8 mouse cellular contexts compared by ENCODE assay signal in the genomic region with DNA sequence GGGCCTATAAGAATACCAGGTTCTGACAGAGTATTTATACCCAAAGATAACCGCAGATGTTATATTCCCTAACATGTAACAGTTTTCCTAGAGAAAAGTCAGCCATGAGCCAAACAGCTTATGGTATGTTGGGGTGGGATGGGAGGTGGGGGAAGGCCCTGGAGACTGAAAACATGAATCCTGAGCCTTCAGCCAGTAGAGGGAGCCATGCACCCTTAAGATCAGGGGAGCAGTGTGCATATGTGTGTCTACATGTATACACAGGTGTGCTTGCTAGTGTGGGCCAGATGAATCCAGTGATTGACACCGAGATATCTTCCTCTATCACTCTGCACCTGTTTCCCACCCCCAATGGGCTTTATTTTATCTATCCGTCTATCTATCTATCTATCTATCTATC. TPM values are rescaled to one million over a fixed set of nuclear protein-coding genes. Genes with fewer than 3 reads are reported as not detected.
DNase-seq lines count a peak whose midpoint lies in the region; ATAC-seq and TF ChIP-seq lines count a peak whose summit lies in the region.

No protein-coding gene starts in this region.

- H3K27ac ChIP-seq in kidney, embryonic 16.5 days (ENCODE audit: low read length) = no peak overlapping the region
- no peak overlapping the region for H3K27ac ChIP-seq in stomach, postnatal 0 days (replicated peaks)

- TF ChIP-seq CTCF in stomach, postnatal 0 days (IDR thresholded peaks at IDR 0.05; ENCODE audit: low read depth) = peak; percentile 76

- 74% methylated on average over 3 of the region's 3 CpGs for WGBS in kidney, embryonic 16.5 days
- 54% methylated on average over 3 of the region's 3 CpGs for WGBS in stomach, postnatal 0 days

- TF ChIP-seq EP300 in stomach, postnatal 0 days (optimal IDR thresholded peaks at IDR 0.05) = no peak

- H3K9ac ChIP-seq in kidney, embryonic 16.5 days (replicated peaks; ENCODE audit: low read length) = no peak overlapping the region
- no peak overlapping the region for H3K9ac ChIP-seq in stomach, postnatal 0 days (ENCODE audit: low read length)

- no peak for ATAC-seq in kidney, embryonic 16.5 days (ENCODE audit: low FRiP score, low TSS enrichment)
- ATAC-seq in stomach, postnatal 0 days (ENCODE audit: low FRiP score, low TSS enrichment) = no peak

- H3K4me1 ChIP-seq in kidney, embryonic 16.5 days (ENCODE audit: insufficient read depth, low read length) = no peaks in the 10 kb centered on the region
- no peaks in the 10 kb centered on the region for H3K4me1 ChIP-seq in stomach, postnatal 0 days (replicated peaks; ENCODE audit: control insufficient read depth, insufficient read depth)

- peak; percentile 38 for DNase-seq in kidney, postnatal 10 days
- DNase-seq in right cerebral cortex, adult 2 months (ENCODE audit: low spot score in 2 of 2) = peak; percentile 44 to 49
- no peak for DNase-seq in right cerebral cortex, adult 18-20 months
- peak; percentile 74 for DNase-seq in brain, adult 2 months (ENCODE audit: low read depth, low spot score)
- DNase-seq in stomach, postnatal 0 days (ENCODE audit: low spot score) = peak; percentile 29
- DNase-seq in adrenal gland, postnatal 4 days (ENCODE audit: low spot score in 2 of 2) = no peak
- DNase-seq in Muller cell, postnatal 12 days (ENCODE audit: inconsistent ontology term) = no peak

- H3K4me3 ChIP-seq in kidney, embryonic 16.5 days (ENCODE audit: low read length) = no peak overlapping the region
- no peak overlapping the region for H3K4me3 ChIP-seq in stomach, postnatal 0 days (ENCODE audit: low read depth, low read length)

- H3K36me3 ChIP-seq in kidney, embryonic 16.5 days (ENCODE audit: insufficient read depth, low read length) = no peaks in the 10 kb centered on the region
- H3K36me3 ChIP-seq in stomach, postnatal 0 days (ENCODE audit: control insufficient read depth, insufficient read depth, low read length) = no peaks in the 10 kb centered on the region

- H3K9me3 ChIP-seq in kidney, embryonic 16.5 days (ENCODE audit: low read length) = no peaks in the 10 kb centered on the region
- H3K9me3 ChIP-seq in stomach, postnatal 0 days (ENCODE audit: control insufficient read depth, low read length) = no peaks in the 10 kb centered on the region

- H3K4me2 ChIP-seq in kidney, embryonic 16.5 days (replicated peaks; ENCODE audit: low read depth, low read length) = no peak overlapping the region
- no peak overlapping the region for H3K4me2 ChIP-seq in stomach, postnatal 0 days (replicated peaks; ENCODE audit: low read depth)

- no peaks in the 10 kb centered on the region for H3K27me3 ChIP-seq in kidney, embryonic 16.5 days (ENCODE audit: insufficient read depth, low read length)
- no peaks in the 10 kb centered on the region for H3K27me3 ChIP-seq in stomach, postnatal 0 days (ENCODE audit: control insufficient read depth, insufficient read depth, low read length)

RNA-seq across cellular contexts. Expression of a gene that starts 20.2 kb away (rescaled TPM):
- 266 and 282 TPM in 2 replicates for polyA plus RNA-seq in kidney, embryonic 16.5 days (2015; fragmentation: Nextera tagmentation; extraction: Ambion mirVana)
- 58.1 and 79.9 TPM in 2 replicates for polyA plus RNA-seq in stomach, postnatal 0 days (2015; fragmentation: Nextera tagmentation; extraction: Ambion mirVana)
- 10 to 100 TPM; 61.3 to 62.0 TPM for total RNA-seq in adrenal gland, postnatal 4 days (2021)

RNA-seq across cellular contexts. Expression of a gene that starts 24.6 kb away (rescaled TPM):
- 5.4 and 7.1 TPM in 2 replicates for polyA plus RNA-seq in kidney, embryonic 16.5 days (2015; fragmentation: Nextera tagmentation; extraction: Ambion mirVana)
- polyA plus RNA-seq in stomach, postnatal 0 days (2015; fragmentation: Nextera tagmentation; extraction: Ambion mirVana) = 1.7 and 2.3 TPM in 2 replicates
- total RNA-seq in adrenal gland, postnatal 4 days (2021) = 10 to 100 TPM; 10.8 to 16.0 TPM

RNA-seq across cellular contexts. Expression of a gene that starts 39.0 kb away (rescaled TPM):
- 31.0 and 33.9 TPM in 2 replicates for polyA plus RNA-seq in kidney, embryonic 16.5 days (2015; fragmentation: Nextera tagmentation; extraction: Ambion mirVana)
- 30.6 and 35.6 TPM in 2 replicates for polyA plus RNA-seq in stomach, postnatal 0 days (2015; fragmentation: Nextera tagmentation; extraction: Ambion mirVana)
- total RNA-seq in adrenal gland, postnatal 4 days (2021) = 10 to 100 TPM; 33.5 to 33.7 TPM

Comparison
In these comparisons a context has a peak if more than half of its experiments do, and no peak if none do; other contexts are left out.
1. DNase-seq: peak in kidney, postnatal 10 days (single experiment), right cerebral cortex, adult 2 months (2 of 2), brain, adult 2 months (single experiment) and stomach, postnatal 0 days (single experiment); none in right cerebral cortex, adult 18-20 months (single experiment), adrenal gland, postnatal 4 days (0 of 2) and Muller cell, postnatal 12 days (single experiment).